Mouse (Mus musculus): Measurements from ENCODE around the gene Ccm2l.

The Ccm2l gene

DNA sequence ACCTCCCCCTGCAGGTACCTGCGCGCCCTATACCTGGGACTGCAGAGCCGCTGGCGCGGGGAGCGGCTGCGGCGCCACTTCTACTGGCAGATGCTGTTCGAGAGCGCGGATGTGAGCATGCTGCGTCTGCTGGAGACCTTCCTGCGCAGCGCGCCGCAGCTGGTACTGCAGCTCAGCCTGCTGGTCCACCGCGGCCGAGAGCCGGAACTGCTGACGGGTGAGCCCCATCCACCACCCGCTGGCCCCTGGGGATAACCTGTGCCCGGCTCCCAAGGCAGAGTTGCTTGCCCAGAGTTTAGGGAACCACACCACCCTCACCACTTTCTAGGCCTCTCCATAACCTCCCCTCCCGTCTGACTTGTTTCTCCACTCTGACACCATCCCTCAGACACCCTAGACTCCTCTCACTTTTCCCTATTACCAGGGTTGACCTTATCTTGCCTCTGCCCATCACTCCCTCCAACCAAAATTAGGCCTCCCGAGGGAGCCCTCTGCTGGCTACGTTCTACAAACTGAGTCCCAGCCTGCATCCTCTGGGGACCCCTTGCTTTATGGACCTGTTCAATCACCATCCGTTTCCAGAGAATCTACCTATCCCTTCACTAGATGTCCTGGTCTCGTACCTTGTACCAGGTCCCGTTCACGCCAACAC is 12.9 kb upstream of the Ccm2l start:
- DNase-seq (ENCODE audit: low spot score): no peak

DNA sequence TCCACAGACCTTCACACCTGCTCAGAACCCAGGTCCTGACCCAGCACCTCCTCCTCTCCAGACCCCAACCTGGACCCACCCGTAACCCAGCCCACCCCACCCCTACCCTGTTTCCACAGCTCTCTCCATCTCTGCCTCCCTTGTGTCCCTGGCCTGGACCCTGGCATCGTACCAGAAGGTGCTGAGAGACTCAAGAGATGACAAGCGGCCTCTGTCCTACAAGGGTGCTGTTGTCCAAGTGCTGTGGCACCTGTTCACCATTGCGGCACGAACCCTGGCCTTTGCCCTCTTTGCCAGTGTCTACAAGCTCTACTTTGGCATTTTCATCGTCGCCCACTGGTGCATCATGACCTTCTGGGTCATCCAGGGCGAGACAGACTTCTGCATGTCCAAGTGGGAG is 11.9 kb upstream of the Ccm2l start:
- no peak for DNase-seq (ENCODE audit: low spot score)

DNA sequence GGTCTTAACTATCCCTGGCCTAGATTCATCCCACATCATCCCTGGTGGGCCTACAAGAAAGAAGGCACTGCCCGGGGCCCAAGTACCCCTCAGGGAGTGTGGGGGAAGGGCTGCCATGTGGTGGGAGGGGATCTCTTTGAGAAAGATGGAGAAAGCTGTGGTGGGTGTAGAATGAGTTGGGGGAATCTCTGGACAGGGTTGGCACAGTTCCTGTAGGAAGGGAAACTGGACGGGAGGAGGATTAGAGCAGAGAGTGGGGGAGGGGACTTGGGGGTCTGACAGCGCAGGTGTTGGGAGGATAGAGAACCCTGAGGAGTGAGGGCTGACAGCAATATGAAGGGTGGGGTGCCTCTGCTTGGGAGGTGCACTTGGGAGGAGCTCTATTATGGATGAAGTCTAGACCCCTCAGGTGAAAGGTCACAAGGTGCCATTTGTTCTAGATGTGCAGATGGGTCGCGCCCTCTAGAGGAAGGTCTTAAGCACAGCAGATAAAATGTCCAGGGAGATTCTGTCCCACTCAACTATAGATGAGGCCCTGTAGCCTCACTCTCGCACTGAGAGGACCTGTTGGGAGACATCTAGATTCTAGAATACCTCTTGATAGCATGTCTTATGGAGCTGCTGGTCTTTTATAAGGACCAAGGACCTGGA is 10.4 kb upstream of the Ccm2l start:
- DNase-seq (ENCODE audit: low spot score): no peak

DNA sequence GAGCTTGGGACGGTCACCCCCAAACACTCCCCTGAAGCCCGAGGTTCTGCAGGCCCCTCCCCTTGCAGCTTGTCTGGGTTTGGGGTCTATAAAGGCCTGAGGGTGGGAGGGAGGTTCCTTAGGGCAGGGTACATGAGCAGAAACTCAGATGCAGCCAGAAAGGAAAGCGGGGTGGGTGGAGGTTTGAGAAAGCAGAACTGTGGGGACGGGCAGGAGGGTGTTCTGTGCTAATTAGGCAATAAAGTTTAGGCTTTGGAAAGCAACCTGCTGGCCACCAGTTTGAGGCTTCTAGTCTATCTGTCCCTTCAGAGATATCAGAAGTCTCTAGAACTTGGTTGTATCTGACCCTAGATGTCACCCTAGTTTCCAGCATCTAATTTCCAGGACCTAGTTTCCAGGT is 7.4 kb upstream of the Ccm2l start:
- no peak for DNase-seq (ENCODE audit: low spot score)

DNA sequence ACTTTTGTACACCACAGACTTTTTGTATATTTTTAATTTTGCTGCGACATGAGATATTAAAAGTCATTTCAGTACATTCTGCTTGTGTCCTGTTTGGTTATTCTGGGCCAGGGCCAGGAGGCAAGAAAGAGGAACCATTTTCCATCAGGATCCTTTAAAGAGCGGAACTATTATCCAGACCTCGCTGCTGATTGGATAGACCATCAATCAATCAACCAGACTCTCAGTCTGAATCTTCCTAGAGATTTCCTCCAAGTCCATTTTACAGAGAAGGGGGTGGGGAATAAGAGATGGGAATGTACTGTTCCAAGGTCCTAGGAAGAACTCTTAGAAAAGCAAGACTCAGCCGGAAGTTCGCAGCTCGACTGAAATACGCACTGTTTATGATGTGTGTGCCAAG is 5.5 kb upstream of the Ccm2l start:
- DNase-seq (ENCODE audit: low spot score): no peak

DNA sequence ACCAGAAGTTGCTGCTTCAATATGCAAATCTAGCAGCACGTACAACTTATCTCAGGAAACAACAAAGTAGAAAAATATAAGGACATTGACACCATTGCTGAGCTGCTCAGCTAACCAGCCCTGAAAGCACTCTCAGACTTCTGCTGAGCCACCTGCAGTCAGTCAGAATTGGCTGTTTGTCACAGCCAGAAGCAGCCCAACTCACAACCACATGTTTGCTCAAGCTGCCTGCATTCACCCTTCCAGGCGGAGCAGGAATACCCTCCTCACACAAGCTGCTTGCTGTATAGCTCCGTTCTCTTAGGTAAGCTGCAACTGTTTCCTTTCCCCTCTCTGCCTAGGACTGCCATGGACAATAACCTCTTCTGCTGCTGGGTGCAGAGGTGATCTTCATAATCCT is 2.4 kb upstream of the Ccm2l start:
- no peak for DNase-seq (ENCODE audit: low spot score)

DNA sequence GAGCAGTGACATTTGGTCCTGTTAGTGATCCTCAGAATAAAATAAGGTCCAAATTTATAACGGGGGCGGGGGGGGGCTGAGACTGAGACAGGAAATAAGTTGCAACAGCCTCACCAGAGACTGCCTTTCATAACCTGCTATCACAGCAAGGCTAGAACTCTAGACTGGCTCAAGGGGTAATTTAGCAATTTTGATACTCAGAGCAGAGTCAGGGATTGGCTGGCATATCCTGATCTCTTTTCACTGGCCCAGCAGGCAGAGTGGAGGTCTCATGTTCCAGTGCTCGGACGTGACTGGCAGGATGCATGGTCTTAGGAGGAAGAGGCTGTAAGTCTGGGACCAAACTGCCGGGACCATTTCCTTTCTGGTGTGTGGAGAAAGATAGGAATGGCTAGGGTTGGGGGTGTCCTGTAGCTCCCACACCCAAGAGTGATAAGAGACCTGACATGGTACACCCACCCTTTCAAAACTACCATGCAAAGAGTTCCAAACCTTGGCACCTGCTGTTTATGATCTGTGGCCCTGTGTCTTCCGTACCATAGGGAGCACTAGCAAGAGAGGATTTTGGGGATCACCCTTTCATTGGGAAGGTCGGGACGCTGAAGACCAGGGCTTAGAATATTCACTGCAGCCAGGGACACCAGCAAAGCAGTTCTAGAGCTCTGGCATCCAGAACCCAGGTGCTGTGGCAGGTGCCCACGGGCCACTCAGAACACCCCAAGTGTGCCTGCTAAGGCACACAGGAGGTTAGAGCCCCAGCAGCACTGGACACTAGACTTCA is 1.4 kb upstream of the Ccm2l start:
- DNase-seq (ENCODE audit: low spot score): no peak

DNA sequence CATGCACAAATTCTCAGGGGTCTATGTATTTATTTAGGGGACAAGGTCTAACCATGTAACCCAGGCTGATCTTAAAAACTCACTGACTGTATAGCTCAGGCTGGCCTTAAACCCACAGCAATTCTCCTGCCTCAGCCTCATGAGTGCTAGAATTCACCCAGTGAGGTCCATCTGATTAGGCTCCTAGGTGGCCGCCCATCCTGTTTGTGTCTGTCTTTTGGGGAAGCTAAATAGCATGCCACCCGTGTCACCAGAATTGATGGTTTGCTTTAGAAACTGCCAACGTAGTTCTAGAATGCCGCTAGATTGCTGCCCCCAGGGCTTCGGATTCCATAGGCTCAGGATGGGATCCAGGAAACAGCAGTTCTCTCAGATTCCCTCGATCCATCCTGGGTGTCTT is 1.2 kb downstream of the Ccm2l start:
- no peak for DNase-seq (ENCODE audit: low spot score)

DNA sequence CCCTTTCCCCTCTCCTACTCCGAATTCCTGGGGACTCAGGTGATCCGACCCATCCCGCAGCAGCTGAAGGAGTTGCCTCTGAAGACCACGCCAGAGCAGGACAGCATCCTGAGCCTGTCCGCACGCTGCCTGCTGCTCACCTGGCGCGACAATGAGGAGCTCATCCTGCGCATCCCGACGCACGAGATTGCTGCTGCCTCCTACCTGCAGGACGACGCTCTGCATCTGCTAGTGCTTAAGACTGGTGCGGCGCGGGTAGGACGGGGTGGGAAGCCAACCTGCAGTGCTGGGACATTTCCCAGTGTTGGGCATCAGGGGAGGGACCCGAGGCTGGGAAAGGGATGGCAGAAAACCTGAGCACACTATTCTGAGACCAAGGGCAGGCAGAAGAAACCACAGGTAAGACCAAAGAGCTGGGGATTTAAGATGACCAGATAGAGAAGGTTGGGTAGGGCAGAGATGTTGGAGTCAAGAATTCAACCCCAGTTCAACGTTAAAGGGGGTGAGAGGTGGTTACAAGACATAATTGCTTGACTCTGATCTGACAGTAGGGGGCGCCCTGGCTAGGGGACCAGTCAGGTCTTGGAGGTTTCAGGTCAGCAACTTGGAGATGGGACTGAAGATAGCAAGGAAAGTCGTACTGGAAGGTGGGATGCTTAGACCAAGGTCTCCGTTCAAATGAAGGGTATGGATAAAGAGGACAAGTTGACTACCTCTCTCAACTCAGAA is 5.2 kb downstream of the Ccm2l start:
- no peak for DNase-seq (ENCODE audit: low spot score)

DNA sequence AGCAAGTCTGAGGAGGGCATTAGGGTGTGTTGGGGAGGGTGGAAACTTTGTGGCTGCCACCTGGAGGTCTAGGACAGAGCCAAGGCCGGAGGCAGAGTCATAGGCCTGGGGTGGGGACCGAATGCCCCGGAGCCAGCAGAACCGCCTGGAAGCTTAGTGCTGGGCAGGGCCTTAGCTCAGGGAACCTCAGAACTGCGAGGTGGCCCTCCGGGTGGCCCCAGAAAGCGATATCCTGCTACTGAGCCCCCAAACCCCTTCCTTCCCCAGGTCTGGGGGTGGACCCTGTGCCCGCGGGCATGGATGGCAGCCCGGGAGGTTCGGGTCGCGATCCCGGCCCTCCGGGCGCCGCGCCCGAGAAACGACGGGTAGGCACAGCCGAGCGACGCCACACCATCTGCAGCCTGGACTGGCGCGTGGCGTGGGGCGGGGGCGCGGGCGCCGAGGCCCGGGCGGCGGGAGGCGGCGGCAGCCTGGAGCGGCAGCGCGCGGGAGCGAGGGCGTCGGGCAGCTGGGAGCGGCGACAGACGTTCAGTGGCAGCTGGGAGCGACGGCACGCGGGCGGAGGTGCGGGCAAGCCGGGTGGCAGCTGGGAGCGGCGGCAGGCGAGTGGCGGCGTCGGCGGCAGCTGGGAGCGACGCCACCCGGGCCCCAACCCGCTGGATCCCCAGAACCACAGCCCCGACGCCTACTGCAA is 5.9 kb downstream of the Ccm2l start:
- DNase-seq (ENCODE audit: low spot score): no peak

DNA sequence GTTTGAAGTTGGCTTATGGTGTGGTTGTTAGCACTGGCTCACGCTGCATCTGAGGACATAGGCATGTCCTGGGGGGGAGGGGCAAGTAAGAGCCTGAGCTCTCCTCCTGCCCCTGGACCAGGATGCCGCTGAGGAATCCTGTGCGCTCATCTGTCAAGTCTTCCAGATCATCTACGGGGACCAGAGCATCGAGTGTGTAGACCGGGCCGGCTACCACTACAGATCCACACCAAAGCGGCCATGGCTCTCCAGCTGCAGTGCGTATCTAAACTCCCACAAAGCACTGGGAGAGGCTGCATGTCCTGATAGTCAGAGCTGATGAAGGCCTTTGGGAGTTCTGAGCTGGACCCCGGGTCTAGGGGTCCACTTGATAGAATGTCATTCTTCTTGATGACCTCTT is 8.9 kb downstream of the Ccm2l start:
- no peak for DNase-seq (ENCODE audit: low spot score)

DNA sequence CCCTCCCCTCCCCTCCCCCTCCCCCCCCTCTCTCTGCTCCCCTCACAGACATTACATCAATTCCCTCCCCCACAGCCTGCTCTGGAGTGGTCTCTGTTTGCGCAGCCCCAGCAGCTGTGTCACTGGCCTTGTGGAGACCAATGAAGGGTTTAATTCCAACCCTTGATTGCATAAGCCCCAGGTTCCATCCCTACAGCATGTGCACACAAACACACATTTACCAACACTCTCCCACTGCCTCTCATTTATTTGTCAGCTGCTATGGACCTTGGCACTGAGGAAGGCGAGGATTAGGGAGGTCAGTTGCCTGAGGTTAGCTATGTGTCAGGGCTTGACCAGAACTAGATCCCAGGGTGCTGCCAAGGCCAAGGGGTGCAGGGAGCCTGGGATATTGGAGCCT is 10.2 kb downstream of the Ccm2l start:
- no peak for DNase-seq (ENCODE audit: low spot score)

DNA sequence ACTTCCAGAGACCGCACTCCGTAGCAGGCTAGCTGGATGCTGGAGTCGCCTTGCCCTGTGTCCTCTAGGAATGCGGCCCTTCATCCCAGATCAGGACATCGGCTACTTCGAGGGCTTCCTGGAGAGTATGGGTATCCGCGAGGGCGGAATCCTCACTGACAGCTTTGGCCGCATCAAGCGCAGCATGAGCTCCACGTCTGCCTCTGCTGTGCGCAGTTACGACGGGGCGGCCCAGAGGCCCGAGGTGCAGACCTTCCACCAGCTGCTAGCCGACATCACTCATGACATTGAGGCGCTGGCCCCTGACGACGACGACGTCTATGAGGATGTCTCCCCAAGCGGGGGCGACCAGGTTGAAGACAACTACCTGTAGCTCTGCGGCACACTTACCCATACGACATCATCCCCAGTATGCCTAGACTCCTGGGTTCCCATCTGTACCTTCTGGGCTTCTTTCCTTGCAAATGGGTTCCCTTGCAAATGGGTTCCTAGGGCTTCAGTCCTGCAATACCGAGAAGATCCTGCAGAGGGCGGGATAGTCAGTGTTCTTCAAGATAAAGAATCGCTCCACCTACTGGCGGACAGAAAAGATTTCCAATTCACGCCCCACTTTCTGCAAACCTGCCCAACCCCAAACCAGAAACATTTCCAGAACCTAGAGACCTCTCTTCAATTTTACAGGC is 15.2 kb downstream of the Ccm2l start:
- DNase-seq (ENCODE audit: low spot score): peak; percentile 76

DNA sequence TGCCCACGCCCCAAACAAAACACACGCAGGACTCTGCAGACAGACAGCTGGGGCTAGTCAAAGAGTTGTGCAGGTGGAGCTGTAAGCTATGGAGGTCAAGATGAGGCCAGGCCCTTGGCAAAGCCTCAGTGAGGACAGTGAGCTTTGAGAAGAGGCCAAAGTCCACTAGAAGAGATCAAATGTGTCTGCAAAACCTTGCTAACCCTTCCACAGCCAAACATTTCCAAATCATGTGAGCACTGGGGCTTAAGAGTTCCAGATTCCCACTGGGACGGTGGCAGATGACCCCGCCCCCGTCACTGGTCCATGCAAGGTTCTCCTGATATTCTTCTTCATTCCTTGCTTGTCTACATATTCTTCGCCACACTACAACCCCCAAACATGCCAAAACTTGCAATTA is 16.1 kb downstream of the Ccm2l start:
- no peak for DNase-seq (ENCODE audit: low spot score)

DNA sequence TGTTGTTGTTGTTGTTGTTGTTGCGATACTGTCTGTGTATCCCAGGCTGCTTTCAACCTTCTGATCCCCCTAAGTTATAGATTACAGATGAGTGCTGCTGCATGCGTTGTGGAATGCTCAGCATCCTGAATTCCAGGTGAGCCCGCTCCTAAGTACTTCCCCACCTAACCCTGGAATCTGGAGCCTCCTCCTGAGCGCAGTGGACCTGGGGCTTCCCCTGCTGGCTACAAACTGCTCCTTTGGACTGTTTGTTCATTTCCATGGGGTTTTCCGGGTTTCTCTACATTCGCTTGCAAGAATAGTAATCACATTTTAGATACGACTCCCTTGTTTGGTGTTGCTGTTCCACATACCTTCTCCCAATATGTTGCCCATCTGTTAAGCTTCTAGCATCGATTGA is 17.5 kb downstream of the Ccm2l start:
- no peak for DNase-seq (ENCODE audit: low spot score)

DNA sequence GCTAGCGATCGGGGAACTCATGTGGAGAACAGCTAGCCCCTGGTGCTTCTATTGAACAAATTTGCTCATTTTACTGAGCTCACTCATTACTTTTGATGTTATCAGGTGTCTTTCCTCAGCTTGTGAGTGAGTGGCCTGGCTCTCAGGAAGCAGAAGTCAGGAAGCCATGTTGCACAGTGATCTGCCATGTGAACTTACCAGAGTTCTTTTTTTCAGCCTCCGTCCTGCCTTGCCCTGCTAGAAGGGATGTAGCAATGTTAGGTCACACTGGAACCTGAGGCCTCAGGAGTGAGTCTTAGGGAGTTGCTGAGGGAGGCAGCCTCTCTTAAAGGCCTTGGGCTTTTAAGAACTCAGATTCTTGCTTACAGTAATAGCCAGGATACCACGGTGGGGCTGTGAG is 18.1 kb downstream of the Ccm2l start:
- DNase-seq (ENCODE audit: low spot score): no peak

DNA sequence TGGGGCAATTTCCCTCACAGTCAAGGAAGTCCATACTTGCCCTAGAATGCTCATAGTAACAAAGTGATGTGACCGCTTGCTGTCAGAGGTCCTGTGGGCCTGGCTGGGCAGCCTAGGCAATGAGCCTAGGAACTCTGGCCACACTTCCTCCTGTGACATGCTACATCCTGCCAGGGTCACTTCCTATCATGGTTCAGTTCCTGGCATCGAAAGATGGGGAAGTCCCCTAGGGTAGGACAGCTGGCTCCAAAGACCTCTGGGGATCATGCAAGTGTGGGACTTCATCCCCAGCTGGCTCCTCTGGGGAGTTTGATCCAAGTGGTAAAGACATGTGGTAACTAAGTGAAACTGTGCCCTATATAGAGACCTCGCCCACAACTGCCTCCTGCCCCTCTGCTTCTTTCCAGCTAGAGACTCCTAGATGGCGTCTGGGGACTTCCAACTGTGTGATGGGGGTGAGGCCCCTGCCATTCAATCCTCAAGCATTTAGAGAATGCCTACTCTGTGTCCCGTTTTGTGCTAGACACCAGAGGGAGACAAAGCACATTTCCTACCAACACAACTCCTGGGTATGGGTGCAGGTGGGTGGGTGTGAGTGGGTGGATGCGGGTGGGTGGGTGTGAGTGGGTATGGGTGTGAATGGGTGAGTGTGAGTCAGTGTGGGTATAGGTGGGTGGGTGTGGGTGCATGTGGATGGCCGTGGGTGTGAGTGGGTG is 18.7 kb downstream of the Ccm2l start:
- no peak for DNase-seq (ENCODE audit: low spot score)

DNA sequence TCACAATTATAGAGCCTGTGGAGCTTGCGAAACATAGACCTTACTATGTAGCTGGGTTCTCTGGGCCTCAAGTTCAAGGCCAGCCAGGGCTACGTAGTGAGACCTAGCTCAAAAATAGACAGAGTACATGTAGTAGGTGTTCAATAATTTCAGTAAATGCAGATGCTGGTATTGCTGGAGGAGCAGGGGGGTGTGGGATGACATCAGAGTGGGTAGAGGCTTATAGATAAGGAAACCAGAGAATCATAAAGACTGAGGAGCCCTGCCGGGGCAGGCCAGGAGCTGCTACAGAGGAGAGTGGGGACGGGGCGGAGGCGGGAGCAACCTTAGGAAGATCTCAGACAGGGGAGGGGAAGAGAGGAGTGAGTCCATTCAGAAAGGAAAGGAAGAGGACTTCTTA is 19.8 kb downstream of the Ccm2l start:
- no peak for DNase-seq (ENCODE audit: low spot score)

DNA sequence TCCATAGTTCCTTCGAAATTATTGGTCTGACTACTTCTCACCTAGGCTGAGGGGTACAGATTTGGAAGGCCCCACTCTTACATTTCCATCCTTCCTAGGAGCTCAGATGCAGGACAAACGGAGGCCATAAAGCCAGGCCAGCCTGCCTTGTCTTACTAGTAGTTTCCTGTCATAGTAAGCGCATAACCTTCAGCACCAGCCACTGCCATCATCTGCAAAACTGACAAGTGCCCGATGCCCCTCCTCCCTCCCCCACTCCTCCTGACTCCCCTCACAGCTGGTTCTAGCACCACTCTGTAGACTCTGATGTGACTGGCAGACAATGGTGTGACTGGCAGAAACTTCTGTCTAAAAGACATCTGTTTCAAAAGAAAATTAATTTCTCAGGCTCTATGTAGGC is 20.4 kb downstream of the Ccm2l start:
- DNase-seq (ENCODE audit: low spot score): no peak

DNA sequence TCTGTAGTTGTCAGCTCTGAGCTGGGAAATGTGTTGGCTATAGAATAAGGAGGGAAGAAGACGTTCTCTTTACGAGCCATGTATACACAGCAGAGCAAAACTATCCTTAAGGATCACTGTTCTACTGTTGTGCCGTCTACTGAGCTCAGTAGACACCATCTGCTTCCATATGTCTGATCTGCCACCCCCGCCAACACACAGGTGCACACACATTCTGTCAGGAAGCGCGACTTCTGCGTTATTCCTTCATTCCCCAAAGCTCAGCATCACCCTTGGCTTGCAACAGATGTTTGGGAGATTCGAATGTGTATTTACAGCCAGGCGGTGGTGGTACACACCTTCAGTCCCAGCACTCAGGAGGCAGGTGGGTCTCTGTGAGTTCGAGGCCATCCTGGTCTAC is 21.3 kb downstream of the Ccm2l start:
- DNase-seq (ENCODE audit: low spot score): no peak

DNA sequence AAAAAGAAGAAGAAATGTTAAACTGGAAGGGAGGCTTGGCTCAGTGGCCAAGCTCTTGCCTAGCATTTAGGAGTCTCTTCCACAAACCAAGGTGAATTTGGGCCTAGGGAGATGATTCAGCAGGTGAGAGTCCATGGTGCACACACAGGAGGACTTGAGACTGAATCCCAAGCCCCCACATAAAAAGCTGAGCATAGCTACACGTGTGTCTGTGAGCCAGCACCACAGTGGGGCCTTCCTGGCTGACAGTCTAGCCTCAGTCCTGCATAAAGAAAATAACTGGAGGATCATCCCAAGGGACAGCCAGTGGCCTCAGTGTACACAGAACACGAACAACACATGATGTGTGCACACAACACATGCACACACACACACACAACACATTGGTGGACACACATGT is 23.6 kb downstream of the Ccm2l start:
- no peak for DNase-seq (ENCODE audit: low spot score)

Data from layer of hippocampus, adult 9-10 months (tissue).